Mouse (Mus musculus): ENCODE data around the gene Zfp329. TPM values are rescaled to one million over a fixed set of nuclear protein-coding genes. Genes with fewer than 3 reads are reported as not detected.

Gene Zfp329
- polyA plus RNA-seq, 1 experiment from 2014 or later, result 16.8 TPM

GRCm38 (mm10) chr7:12780151-12780830, 38.4 kb downstream of the Zfp329 start:
- Histone ChIP-seq H3K4me3 (peak overlapping the region; percentile 84), H3K4me1 (peaks cover 10% of the 10 kb centered on the region), H3K27me3 (ENCODE audit: low read depth, poor library complexity, severe bottlenecking) (no peaks in the 10 kb centered on the region), H3K36me3 (peaks cover 3% of the 10 kb centered on the region), H3K27ac (peak overlapping the region; percentile 85), H3K9me3 (replicated peaks) (no peaks in the 10 kb centered on the region)
- peak; percentile 89 for DNase-seq (ENCODE audit: low spot score)
- WGBS, result under 1% methylated on average over 57 of the region's 57 CpGs

GRCm38 (mm10) chr7:12779782-12780150, 38.9 kb downstream of the Zfp329 start:
- Histone ChIP-seq H3K36me3 (peaks cover 8% of the 10 kb centered on the region), H3K27me3 (ENCODE audit: low read depth, poor library complexity, severe bottlenecking) (no peaks in the 10 kb centered on the region), H3K9me3 (replicated peaks) (no peaks in the 10 kb centered on the region), H3K4me3 (peak overlapping the region; percentile 84), H3K27ac (peak overlapping the region; percentile 85), H3K4me1 (peaks cover 10% of the 10 kb centered on the region)
- 23% methylated on average over 10 of the region's 10 CpGs for WGBS
- DNase-seq (ENCODE audit: low spot score), result no peak

GRCm38 (mm10) chr7:12779141-12779540, 39.5 kb downstream of the Zfp329 start:
- DNase-seq (ENCODE audit: low spot score), result no peak
- Histone ChIP-seq H3K36me3 (peaks cover 14% of the 10 kb centered on the region), H3K27me3 (ENCODE audit: low read depth, poor library complexity, severe bottlenecking) (no peaks in the 10 kb centered on the region), H3K9me3 (replicated peaks) (no peaks in the 10 kb centered on the region), H3K4me3 (0 out of 2 replicates have a peak overlapping the region, but pooled peaks have one; percentile 84), H3K4me1 (peaks cover 10% of the 10 kb centered on the region), H3K27ac (no peak overlapping the region)
- 89% methylated on average over 5 of the region's 5 CpGs for WGBS

- WGBS, result 93% methylated on average over 1 of the region's 1 CpGs
Measured at GRCm38 (mm10) chr7:12774606-12775005, 44.1 kb downstream of the Zfp329 start.

GRCm38 (mm10) chr7:12774111-12774510, 44.5 kb downstream of the Zfp329 start:
- H3K36me3 ChIP-seq, result peaks cover 63% of the 10 kb centered on the region
- H3K27ac ChIP-seq, result no peak overlapping the region
- no peaks in the 10 kb centered on the region for H3K4me1 ChIP-seq
- no peaks in the 10 kb centered on the region for H3K9me3 ChIP-seq (replicated peaks)
- no peak for DNase-seq (ENCODE audit: low spot score)
- WGBS, result 93% methylated on average over 9 of the region's 9 CpGs
- H3K27me3 ChIP-seq (ENCODE audit: low read depth, poor library complexity, severe bottlenecking), result no peaks in the 10 kb centered on the region
- H3K4me3 ChIP-seq, result no peak overlapping the region

More at GRCm38 (mm10) chr7:12774606-12775005, 44.1 kb downstream of the Zfp329 start:
- Histone ChIP-seq H3K4me3 (no peak overlapping the region), H3K4me1 (peaks cover 1% of the 10 kb centered on the region), H3K27ac (no peak overlapping the region), H3K36me3 (peaks cover 58% of the 10 kb centered on the region), H3K9me3 (replicated peaks) (no peaks in the 10 kb centered on the region), H3K27me3 (ENCODE audit: low read depth, poor library complexity, severe bottlenecking) (no peaks in the 10 kb centered on the region)
- no peak for DNase-seq (ENCODE audit: low spot score)

Other genes starting within 250 kb of the Zfp329 start
- 0.01 TPM in 2 replicates for gene Vmn2r53, start 210.1 kb downstream of the Zfp329 start, polyA plus RNA-seq (2016; fragmentation: Nextera tagmentation; extraction: Ambion mirVana)
- gene Vmn2r54, start 178.5 kb downstream of the Zfp329 start, polyA plus RNA-seq (2016; fragmentation: Nextera tagmentation; extraction: Ambion mirVana), result not detected in 2 replicates
- gene Vmn2r55, start 133.9 kb downstream of the Zfp329 start, polyA plus RNA-seq (2016; fragmentation: Nextera tagmentation; extraction: Ambion mirVana), result not detected in 2 replicates
- not detected in 2 replicates for gene Vmn2r56, start 83.9 kb downstream of the Zfp329 start, polyA plus RNA-seq (2016; fragmentation: Nextera tagmentation; extraction: Ambion mirVana)
- 13.8 and 15.7 TPM in 2 replicates for gene Zscan18, start 15.2 kb downstream of the Zfp329 start, polyA plus RNA-seq (2016; fragmentation: Nextera tagmentation; extraction: Ambion mirVana)
- gene Zfp110, start 15.9 kb upstream of the Zfp329 start, polyA plus RNA-seq (2016; fragmentation: Nextera tagmentation; extraction: Ambion mirVana), result 30.4 and 32.6 TPM in 2 replicates
- gene Zfp128, start 62.3 kb upstream of the Zfp329 start, polyA plus RNA-seq (2016; fragmentation: Nextera tagmentation; extraction: Ambion mirVana), result 5.0 and 7.4 TPM in 2 replicates
- 22.4 and 23.1 TPM in 2 replicates for gene Zscan22, start 79.0 kb upstream of the Zfp329 start, polyA plus RNA-seq (2016; fragmentation: Nextera tagmentation; extraction: Ambion mirVana)
- gene Rps5, start 103.4 kb upstream of the Zfp329 start, polyA plus RNA-seq (2016; fragmentation: Nextera tagmentation; extraction: Ambion mirVana), result 1,082 and 1,228 TPM in 2 replicates
- 0.66 and 0.94 TPM in 2 replicates for gene Rnf225, start 108.6 kb upstream of the Zfp329 start, polyA plus RNA-seq (2016; fragmentation: Nextera tagmentation; extraction: Ambion mirVana)
- 8.4 and 12.0 TPM in 2 replicates for gene Zfp324, start 147.0 kb upstream of the Zfp329 start, polyA plus RNA-seq (2016; fragmentation: Nextera tagmentation; extraction: Ambion mirVana)
- gene Zfp446, start 159.0 kb upstream of the Zfp329 start, polyA plus RNA-seq (2016; fragmentation: Nextera tagmentation; extraction: Ambion mirVana), result 14.0 and 14.9 TPM in 2 replicates
- gene Slc27a5, start 179.3 kb upstream of the Zfp329 start, polyA plus RNA-seq (2016; fragmentation: Nextera tagmentation; extraction: Ambion mirVana), result not detected in 2 replicates
- 561 and 585 TPM in 2 replicates for gene Trim28, start 180.3 kb upstream of the Zfp329 start, polyA plus RNA-seq (2016; fragmentation: Nextera tagmentation; extraction: Ambion mirVana)
- gene Zbtb45, start 191.2 kb upstream of the Zfp329 start, polyA plus RNA-seq (2016; fragmentation: Nextera tagmentation; extraction: Ambion mirVana), result 29.1 and 31.8 TPM in 2 replicates
- gene Chmp2a, start 215.9 kb upstream of the Zfp329 start, polyA plus RNA-seq (2016; fragmentation: Nextera tagmentation; extraction: Ambion mirVana), result 79.6 and 84.2 TPM in 2 replicates
- gene Ube2m, start 219.4 kb upstream of the Zfp329 start, polyA plus RNA-seq (2016; fragmentation: Nextera tagmentation; extraction: Ambion mirVana), result 182 and 208 TPM in 2 replicates
- gene Mzf1, start 235.9 kb upstream of the Zfp329 start, polyA plus RNA-seq (2016; fragmentation: Nextera tagmentation; extraction: Ambion mirVana), result 3.3 and 4.4 TPM in 2 replicates

Measured in limb, embryonic 10.5 days (tissue).